Mouse (Mus musculus) small intestine, adult 2 months (tissue): ENCODE measurements around the gene Pif1.

Experiments used
- CTCF ChIP-seq: fragments of 200-500 bp; IDR thresholded peaks from 2 replicates; pipeline ENCODE4 v1.5.1; 2012; ENCODE audit warnings: low read depth, mild to moderate bottlenecking, control low read depth, inconsistent platforms, low read length, moderate library complexity, mixed read lengths; ENCODE audit not compliant: insufficient replicate concordance, insufficient read length; ENCODE audit errors: extremely low read depth
- POLR2A ChIP-seq: fragments of 200-500 bp; IDR thresholded peaks from 2 replicates; pipeline ENCODE4 v1.6.1; 2012; ENCODE audit warnings: low read depth, mild to moderate bottlenecking, control low read depth, inconsistent platforms, low read length, moderate library complexity

DNA sequence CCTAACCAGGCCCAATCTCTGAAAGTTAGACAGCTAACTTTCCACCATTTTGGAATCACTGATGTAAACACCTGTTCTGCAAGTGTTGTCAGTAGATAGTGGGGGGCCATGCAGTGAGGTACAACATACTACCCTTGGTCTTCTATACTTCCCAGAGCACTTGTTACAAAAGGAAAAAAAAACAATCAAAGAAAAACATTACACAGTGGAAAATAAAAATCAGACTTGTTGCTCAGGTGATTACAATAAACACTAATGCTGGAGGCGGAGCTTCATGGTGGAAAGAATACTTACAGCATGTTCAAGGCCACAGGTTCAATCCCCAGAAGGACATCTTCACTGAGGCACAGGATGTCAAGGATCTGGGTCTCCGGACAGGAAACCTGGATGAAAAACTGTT, 34.2 kb upstream of the Pif1 start:
- no peak for TF ChIP-seq POLR2A
- TF ChIP-seq CTCF: no peak
